Mouse (Mus musculus) lung, adult 2 months (tissue): ENCODE data around the gene Mbd3l1.

Source experiments
- CTCF ChIP-seq: fragments of 200-500 bp; IDR thresholded peaks from 2 replicates; pipeline ENCODE4 v1.5.1; 2011; ENCODE audit warnings: mild to moderate bottlenecking, low read length, control low read depth; ENCODE audit not compliant: insufficient read depth
- POLR2A ChIP-seq: fragments of 200-500 bp; IDR thresholded peaks from 2 replicates; pipeline ENCODE4 v1.6.1; 2011; ENCODE audit warnings: low read depth, mild to moderate bottlenecking, control low read depth, low read length, borderline replicate concordance; ENCODE audit errors: extremely low read depth

- TF ChIP-seq CTCF (no peak), POLR2A (no peak)
Measured at GRCm38 (mm10) chr9:18508098-18508497, 29.9 kb downstream of the Mbd3l1 start.
